Mouse (Mus musculus): ENCODE measurements around the gene Chd5.

DNA sequence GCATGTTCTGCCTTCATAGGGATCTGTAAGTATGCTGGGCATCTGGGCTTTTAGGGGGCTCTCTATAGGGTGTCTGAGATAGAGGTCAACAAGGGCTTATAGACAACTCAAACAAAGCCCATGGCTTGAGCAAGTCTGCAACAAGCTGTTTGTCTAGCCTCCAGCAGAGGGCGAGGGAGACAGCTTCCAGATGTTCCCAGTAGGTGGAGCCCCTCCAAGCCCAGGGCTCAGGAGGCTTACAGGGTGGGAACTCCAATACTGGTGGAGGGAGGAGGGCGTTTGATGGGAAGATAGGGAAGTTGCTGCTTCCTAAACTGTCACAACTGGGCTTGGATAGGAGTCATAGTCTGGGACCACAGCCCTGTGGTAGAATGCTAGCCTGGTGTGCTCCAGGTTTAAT, 5.5 kb upstream of the Chd5 start:
- TF ChIP-seq CTCF (IDR thresholded peaks at IDR 0.05; ENCODE audit: borderline replicate concordance, extremely low read depth, insufficient read depth, insufficient read length) = peak; percentile 99
- no peak for TF ChIP-seq POLR2A (IDR thresholded peaks at IDR 0.05; ENCODE audit: borderline replicate concordance, extremely low read depth, insufficient read depth, insufficient read length, poor library complexity, severe bottlenecking)
